Mouse (Mus musculus) small intestine, adult 10 weeks (tissue): Measurements from ENCODE around the gene Olfr1350. TPM values are rescaled to one million over a fixed set of nuclear protein-coding genes. Genes with fewer than 3 reads are reported as not detected.

Experiments
- polyA plus RNA-seq: library from polyadenylated mRNA; stranded (reverse); fragments of 350-450 nt; fragmentation: Illumina TruSeq; extraction: RNeasy Lipid Tissue Mini Kit (QIAGEN cat#74804); gene quantifications from one replicate; pipeline ENCODE4 v1.2.3, GENCODE M21; 2014; ENCODE audit warnings: low replicate concordance

Olfr1350 gene
- polyA plus RNA-seq, result not detected

DNA sequence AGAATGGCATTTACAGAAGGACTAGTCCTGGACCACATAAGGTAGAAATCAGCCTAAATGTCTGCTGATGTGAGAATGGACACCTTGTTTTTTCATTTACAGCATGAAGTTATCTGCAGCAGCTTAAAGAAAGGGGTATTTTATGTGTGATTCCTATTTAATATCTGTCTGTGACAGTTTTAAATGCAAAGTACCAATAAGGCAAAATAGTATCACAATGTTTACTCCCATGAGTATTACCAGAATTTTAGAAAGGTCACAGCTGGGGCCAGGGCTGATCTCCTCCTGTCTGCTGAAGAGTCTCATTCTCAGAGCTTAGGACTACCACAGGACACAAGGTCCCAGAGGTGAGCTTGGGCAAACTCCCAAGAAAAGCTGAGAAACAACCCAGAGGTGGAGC, at the start of gene Olfr1350:
Gene Olfr1350 (plus strand): TSS at position 301 of the 400 bp plus-strand sequence.

DNA sequence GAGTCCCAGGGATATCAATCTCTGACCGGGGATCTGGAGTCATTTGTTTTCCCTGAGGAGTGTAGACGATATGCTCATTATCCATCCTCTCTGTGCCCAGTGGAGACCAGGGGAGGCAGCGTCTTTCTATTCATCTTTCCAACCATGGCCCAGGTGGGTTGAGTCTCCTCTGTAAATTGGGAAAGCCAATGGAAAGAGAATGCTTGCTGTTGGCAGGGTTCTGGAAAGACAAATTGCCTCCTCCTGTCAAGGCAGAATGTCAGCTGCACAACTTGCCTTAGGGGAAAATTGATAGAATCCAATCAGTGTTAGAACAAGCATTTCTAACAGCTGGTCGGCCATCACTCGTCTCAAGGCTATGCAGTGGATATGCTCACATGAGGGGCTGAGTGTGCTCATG, 41.8 kb upstream of the Olfr1350 start, which contains the start of gene Olfr1349:
Gene Olfr1349 (minus strand): TSS at position 101 of the 400 bp plus-strand sequence.

Other genes starting within 250 kb of the Olfr1350 start
- gene Zfp583, start 233.6 kb upstream of the Olfr1350 start, polyA plus RNA-seq, result 2.0 TPM
- gene Gm3854, start 221.1 kb upstream of the Olfr1350 start, polyA plus RNA-seq, result not detected
- 2.0 TPM for gene Zfp78, start 201.6 kb upstream of the Olfr1350 start, polyA plus RNA-seq
- 7.4 TPM for gene Zfp28, start 181.5 kb upstream of the Olfr1350 start, polyA plus RNA-seq
- gene Smim17, start 166.1 kb upstream of the Olfr1350 start, polyA plus RNA-seq, result not detected
- not detected for gene Gm20715, start 154.6 kb upstream of the Olfr1350 start, polyA plus RNA-seq
- not detected for gene Olfr1344, start 126.2 kb upstream of the Olfr1350 start, polyA plus RNA-seq
- gene Olfr1336, start 108.7 kb upstream of the Olfr1350 start, polyA plus RNA-seq, result not detected
- gene Olfr1346, start 97.7 kb upstream of the Olfr1350 start, polyA plus RNA-seq, result not detected
- not detected for gene Olfr5, start 77.9 kb upstream of the Olfr1350 start, polyA plus RNA-seq
- not detected for gene Olfr1347, start 65.1 kb upstream of the Olfr1350 start, polyA plus RNA-seq
- gene Olfr1348, start 56.1 kb upstream of the Olfr1350 start, polyA plus RNA-seq, result not detected
- gene Olfr1349, start 41.9 kb upstream of the Olfr1350 start, polyA plus RNA-seq, result not detected
- 0.52 TPM for gene Zim1, start 131.6 kb downstream of the Olfr1350 start, polyA plus RNA-seq
- 8.9 TPM for gene Peg3, start 165.6 kb downstream of the Olfr1350 start, polyA plus RNA-seq
- gene Usp29, start 165.7 kb downstream of the Olfr1350 start, polyA plus RNA-seq, result 0.74 TPM